Mouse (Mus musculus) adrenal gland, adult 8-10 months (tissue): ENCODE data around the gene 4930451I11Rik. TPM values are rescaled to one million over a fixed set of nuclear protein-coding genes. Genes with fewer than 3 reads are reported as not detected.
A peak's percentile ranks its signal among the peaks of the same experiment; 100 is the strongest.

Experiments
- DNase-seq: peaks from one replicate; pipeline ENCODE4 v3.0.0; 2022
- total RNA-seq, 4 experiments: library from RNA; stranded (reverse); gene quantifications; 2 replicates each; pipeline ENCODE4 v1.2.4; 2022

The 4930451I11Rik gene
- total RNA-seq, 4 experiments from 2014 or later, result not detected

DNA sequence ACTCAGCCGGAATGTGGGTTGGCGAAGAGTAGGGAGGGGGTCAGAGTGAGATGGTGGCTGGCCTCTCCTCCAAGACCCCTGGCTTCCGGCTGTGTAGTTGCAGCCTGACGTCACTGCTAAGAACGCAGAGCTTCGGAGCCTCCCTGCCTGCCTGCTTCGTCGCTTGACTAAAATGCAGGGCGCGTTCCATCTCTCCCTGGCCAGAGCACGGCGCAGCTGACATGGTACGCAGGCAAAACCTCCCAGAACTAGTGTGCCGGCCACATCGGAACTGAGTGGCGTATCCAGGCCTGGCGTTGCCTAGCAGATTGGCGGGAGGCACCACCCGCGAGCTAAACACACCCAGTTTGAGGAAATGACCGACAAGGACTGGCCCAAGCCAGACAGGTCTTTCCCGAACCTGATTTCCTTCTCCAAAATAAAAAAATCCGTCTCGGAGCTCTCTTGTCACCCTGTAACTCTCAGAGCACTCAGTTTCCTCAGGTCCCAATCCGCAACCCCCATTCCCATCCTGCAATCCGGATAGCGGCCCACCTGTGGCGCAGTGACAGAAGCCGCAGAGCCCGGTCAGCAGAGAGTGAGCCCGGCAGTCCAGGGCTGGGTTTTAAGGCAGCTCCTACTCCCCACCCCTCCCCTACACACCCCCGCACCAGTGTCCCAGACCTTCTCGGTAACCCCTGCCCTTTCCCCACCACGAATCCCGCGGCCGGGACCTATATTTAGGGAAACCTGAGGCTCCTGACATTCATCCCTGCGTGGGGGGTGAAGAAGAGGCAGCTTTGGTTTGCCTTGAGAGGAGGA lies 31.8 kb downstream of the 4930451I11Rik start:
- DNase-seq, result no peak

DNA sequence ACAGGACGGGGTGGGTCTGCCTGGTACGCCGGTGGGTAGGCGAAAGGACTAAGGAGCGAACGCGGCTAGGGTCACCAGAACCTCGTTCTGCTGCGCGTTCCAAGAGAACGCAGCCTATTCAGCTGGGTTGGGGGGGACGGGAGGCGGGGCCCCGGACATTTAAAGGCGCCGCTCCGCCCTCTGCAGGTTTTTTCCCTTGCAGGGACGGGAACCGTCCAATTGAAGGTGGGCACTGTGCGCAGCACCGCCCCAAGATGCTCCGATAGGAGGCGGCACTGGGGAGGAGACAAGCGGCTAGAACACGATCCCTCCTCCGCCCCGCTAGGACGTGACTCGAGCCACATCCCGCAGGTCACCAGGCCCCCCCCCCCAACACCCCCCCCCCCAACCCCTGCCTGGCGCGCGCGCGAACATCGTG lies 32.4 kb downstream of the 4930451I11Rik start:
- DNase-seq, result peak; percentile 99

DNA sequence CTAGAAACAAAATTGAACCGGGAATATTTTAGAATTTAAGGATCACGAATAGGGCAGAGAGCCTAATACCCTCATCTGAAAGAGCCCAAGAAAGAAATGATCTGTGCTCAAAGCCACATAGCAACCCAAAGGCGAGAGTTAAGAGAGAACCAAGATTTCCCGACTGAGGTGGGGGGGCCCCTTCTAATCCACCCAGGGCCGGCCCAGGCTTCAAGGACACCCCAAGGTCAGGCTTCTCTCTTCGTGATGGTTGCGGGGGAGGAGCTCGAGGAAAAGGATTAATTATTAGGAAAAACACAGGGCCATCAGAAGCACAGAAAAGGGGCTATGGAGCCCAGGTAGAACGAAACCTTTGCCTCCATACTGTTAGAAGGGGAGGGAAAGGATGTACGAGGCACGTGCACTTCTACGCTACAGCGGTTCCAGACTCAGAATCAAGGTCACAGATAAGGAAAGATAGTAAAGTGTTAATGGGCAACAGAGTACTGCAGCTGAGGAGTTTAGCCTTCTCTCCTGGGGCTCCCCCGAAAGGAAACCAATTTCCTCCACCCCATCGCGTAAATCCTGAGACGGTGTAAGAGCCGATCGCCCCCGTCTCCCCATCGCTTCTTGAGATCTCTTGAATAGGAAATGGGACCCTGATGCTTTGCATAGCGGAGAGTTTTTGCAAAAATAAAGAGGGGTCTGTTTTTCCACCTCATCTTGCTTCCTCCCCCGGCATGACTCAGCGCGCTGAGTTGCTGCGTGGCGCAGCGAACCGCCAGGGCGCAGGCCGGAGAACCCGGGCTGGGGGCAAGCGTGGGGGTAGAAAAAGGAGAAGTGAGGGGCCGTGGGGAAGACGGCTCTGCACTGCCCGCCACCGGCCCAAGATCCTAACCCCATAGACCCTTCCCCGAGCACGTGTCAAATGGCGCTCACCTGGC lies 33.1 kb downstream of the 4930451I11Rik start:
- DNase-seq, result no peak

DNA sequence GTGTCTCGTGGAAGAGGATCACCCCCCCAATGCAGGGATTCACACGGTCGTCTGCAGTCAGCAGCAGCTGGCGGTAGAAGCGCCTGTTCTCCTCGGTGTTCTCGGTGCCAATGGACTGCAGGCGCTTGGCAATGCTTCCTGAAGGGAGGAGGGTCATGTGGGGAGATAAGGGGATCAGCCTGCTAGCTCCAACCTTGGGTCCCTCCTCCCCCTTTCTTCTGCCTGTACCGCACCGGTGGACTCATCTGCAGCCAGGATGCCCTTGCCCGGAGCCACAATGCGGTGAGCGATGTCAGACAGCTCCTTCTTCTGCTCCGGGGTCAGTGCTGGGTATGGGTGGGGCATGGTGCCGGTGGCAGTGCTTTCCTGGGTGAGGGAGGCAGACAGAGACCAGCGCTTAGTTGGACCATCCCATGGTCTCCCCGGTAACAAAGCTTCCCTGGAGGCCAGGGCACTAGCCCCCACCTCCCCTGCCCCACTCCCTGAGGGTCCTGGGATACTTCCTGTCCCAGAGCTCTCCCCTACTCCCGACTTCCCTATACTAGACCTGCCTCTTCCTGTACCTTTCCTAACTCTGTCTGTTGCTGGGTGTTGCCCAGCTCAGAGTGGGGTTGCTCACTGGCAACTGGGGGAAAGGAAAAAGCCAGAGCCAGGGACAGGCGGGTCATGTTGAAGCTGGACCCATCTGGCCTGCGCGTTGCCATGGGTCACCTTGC lies 33.9 kb downstream of the 4930451I11Rik start, which contains the start of gene Fam57b:
Fam57b (plus strand) TSS at position 258 of the 716 bp plus-strand sequence.
- DNase-seq, result no peak

DNA sequence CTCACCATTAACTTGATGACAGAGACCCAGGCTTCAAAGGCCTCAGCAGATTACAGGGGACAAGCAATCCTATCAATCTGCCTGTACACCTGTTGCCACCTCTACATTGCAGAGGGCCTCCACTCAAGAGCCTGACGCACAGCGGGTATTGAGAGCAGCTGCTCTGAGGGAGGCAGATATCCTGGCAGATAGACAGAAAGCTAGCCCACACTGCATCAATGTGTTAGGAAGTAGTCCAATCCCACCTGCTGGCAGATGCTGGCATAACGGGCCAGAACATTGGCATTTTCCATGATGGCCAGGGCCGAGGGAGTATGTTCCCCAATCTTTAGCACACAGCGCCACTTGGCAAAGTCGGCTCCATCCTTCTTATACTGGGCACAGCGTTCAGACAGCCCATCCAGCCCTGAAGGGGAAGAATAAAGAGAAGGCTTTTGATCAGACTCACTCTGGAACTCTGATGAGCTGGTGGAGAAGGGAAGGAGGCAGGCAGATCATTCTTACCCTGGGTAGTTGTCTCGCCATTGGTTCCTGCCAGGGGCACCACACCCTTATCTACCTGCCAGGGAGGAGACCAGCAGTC lies 35.0 kb downstream of the 4930451I11Rik start:
- DNase-seq, result no peak

DNA sequence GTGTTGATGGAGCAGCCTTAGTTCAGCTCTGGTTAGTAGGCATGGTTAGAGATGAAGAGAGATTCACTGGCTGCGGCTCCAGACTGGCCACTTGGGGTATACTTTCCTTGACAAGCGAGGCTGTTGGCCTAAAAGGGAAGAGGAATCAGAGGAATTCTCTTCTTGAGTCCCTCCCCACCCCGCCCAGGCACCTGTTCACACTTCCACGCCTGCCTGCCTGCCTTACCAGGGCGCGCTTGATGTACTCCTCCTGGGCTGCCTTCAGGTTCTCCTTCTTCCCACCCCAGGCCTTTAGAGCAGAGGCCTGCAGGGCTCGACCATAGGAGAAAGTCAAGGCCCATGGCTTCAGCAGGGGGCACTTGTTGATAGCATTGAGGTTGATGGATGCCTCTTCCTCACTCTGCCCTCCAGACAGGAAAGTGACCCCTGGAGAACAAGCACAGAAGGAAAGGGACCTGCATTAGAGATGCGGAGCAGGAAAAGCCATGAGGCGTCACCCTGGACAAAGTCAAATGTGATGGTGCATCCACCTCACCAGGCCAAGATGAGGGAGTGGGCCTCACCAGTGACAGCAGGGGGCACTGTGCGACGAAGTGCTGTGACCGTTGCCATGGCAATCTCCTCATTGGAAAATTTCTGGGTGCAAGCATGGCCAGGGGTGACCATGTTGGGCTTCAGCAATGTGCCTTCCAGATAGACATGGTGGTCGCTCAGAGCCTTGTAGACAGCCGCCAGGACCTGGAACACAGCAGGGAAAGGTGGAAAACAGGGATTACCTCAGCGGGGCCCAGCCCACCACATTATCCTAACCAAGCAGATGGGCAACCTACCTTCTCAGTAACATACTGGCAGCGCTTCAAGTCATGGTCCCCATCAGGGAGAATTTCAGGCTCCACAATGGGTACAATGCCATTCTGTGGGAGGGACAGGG lies 35.8 kb downstream of the 4930451I11Rik start:
- no peak for DNase-seq

DNA sequence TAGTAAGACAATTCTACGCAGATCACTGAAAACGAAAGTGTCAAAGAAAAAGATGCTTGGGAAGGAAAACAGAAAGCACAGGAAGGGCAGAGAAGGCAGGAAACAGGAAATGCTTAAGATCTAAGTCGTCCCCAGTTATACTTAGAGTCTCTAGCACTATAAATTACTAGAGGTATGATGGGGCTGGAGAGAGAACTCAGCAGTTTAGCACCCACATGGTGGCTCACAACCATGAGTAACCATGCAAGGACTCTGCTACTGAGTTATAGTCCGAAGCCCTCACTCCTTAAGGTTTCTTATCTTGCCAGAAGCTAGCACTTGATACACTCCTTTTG lies 37.2 kb downstream of the 4930451I11Rik start:
- no peak for DNase-seq

DNA sequence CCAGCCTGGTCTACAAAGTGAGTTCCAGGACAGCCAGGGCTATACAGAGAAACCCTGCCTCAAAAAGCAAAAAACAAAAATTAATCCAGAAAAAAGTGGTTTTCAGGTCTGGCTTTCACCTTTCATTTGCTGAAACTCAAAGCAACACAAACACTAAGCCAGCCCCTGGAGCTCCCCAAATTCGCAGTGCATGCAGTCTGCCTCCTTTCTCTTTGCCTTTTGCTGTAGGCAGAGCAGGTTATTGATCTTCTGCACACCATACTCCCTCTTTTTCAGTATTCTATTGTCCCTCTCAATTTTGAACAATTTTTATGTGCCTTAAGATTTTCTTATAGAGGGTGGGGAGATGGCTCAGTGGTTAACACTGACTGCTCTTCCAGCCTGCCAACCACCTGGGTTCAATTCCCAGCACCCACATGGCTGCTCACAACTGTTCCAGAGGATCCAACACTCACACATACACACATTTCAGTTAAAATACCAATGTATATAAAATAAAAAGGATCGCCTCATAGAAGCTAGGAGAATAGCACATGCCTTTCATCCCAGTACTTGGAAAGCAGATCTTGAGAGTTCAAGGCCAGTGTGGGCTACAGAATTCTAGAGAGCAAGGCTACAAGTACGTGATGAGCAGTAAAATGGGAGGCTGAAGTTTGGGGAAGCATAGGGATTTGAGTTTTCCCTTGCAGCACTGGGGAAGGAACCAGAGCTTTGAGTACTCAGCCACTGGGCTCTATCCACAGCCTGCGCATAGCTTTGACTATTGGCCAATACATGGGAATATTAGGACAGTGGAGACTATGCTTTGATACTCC lies 37.8 kb downstream of the 4930451I11Rik start:
- DNase-seq, result no peak

DNA sequence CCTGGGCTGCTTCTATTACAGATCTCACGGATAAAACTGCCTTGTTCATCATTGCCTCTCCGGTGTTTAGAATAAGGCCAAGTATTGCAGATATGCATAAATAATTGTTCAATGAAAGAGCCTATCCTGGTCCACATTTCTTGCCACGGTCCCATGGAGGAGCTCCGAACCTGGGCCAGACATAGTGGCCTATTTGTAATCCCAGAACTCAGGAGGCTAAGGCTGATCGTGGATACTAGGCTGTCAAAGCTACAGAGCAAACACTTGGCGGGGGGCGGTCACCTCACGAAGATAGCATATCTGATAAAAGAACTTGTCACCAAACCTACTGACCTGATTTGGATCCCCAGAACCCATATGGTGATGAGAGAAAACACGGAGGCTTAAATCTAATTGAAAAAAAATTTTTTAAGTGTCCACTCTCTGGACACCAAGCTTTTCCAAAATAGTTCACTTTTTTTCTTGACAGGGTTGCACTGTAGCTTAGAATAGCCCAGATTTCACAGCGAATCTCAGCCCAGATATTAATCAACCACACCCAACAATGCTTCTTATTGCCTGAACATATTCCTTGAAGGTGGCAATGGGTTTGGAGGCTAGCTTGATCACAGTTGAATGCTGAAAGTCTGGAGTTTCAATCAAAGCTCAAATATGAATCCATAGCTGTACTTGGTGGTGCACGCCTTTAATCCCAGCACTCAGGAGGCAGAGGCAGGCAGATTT lies 38.6 kb downstream of the 4930451I11Rik start:
- no peak for DNase-seq

DNA sequence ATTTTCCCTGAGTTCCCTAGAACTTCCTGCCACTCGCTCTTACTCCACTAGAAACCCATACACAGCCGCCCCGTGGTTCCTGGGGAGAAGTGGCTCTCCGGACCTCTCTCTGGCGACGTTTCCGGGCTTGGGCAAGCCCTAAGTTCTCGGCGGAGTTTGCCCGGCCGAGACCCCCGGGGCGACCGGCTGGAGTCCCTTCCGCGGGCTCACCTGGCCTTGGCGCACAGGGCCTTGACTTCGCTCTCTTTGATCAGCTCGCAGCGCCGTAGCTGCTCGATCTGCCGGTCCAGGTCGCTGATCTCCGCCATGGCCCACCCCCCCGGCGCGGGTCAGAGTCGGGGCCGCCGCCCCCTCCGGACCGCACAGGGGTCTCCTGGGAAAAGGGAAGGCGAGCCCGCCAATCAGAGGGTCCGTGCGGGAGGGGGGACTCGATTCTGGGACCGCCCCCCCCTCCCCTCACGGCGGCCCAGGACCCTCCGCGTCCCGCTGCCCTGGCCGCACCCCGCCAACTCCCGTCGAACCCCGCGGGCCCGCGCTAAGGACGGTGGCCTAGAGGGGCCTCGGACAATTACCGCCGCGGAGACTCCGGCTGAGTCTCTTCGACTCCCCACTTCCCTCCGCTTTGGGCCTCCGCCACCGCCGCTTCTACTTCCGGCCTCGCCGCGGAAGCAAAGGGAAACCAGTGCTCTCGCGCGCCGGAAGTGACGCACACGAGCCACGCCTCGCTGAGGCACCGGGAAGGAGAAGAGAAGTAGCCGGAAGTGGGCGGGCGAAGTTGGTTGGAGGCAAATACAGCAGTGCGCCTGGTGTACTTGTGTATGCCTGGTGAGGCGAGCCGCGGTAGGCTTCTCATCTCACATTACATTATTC lies 39.4 kb downstream of the 4930451I11Rik start, which contains the start of gene Ppp4c:
Ppp4c (minus strand) TSS at position 646 of the 870 bp plus-strand sequence.
- peak; percentile 95 for DNase-seq

DNA sequence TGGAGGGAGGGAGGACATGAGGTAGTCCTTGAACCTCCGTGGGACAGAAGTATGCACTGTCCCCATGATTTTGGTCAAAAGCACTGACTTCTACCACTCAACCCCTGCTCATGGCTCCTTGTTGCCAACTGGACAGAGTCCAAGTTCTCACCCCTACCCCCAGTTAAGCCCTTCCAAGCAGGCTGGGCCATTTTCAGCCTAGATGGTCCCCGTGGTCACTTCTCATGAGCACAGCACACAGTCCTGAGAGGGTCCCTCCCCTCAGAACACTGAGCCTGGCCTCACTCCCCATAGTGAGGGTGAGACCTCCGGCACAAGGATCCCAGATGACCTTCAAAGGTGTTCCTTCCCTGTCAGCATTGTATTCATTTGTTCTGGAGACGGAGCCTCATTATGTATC lies 42.3 kb downstream of the 4930451I11Rik start:
- DNase-seq, result no peak

DNA sequence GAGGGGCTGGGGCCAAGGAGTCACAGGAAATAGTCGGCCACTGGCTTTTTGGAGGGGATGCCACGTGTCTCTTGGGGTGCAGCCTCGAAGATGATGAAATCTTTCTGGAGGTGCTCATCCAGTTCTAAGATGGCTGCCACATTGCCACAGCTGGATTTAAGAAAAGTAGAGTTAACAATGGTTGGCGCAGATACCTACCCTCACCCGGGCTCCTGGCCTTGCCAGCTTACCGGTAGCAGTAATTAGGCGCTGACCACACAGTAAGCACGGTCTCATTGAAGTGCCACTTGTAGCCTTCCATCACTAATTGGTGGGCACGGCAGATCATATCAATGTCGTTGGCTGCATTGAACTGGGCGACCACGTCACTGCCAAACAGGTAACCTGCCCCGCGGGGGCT lies 45.3 kb downstream of the 4930451I11Rik start:
- no peak for DNase-seq

DNA sequence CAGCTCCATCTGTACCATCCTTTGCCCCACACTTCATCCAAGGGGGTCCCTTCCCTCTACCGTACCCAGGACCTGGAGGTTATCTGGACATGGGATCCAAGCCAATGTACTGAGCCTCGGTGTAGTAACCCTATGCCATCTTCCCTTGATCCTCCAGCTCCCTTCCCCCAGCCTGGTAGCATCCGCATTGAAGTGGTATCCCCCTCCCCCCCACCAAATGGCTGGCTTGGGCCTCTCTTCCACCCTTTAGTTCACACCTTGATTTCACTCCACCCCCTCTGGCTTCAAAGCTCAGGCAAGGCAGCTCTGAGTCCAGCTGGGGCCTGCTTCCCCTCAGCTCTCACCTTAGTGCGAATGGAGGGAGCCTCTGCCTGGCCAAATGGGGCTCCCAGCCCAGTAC lies 46.4 kb downstream of the 4930451I11Rik start:
- no peak for DNase-seq

DNA sequence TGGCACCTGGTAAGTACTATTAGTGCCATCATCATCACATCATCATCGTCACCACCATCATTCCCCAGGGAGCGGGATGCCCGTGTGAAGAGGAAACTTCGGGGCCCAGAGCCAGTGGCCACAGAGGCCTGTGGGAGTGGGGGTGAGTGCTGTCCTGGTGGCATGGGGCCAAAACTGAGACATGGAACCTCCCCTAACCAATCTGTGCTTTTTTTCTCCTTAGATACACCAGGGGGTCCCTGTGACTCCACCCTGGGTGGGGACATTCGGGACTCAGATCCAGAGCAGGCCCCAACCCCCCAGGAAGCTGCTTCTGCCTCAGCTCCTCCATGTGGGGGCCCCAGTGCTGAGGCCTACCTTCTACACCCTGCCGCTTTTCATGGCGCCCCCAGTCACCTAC lies 47.0 kb downstream of the 4930451I11Rik start:
- DNase-seq, result no peak

DNA sequence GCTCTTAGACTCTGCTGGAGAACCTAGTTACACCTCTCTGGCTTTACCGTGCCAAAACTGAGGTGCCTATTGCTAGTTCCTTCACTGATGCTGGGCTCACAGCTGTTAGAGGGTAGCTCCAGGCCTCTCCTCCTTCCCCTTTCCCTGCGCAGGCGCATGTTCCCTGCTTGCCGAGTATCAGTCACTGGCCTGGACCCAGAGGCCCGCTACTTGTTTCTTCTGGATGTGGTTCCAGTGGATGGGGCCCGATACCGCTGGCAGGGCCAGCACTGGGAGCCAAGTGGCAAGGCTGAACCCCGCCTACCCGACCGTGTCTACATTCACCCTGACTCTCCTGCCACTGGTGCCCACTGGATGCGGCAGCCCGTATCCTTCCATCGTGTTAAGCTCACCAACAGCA lies 48.7 kb downstream of the 4930451I11Rik start:
- DNase-seq, result no peak

DNA sequence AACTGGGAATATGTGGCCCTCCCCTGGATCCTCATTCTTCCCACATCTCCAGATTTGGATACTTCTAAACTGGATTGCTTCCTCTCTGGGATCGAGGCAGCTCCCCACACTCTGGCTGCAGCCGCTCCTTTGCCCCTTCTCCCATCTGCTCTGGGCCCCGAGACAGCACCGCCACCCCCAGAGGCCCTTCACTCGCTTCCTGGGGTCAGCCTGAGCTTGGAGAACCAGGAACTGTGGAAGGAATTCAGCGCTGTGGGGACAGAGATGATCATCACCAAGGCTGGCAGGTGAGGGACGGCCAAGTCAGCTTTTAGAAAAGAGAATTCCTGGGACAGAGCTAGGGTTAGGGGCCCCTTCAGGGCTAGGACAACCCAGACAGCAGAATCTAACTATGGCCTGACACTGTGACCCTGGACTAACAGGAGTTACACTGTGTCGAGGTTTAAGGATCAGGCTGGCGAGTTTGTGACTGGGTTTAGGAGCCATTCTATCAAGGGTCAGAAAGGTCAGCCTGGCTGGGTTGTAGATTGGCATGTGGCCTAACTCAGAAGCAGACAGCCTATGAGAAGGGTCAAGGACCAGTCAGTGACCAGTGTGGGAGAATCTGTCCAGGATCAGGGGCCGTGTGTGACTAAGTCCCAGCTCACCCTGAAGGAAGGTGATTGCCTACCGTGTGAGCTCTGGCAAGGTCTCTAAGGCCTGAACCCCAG lies 49.6 kb downstream of the 4930451I11Rik start:
- no peak for DNase-seq

DNA sequence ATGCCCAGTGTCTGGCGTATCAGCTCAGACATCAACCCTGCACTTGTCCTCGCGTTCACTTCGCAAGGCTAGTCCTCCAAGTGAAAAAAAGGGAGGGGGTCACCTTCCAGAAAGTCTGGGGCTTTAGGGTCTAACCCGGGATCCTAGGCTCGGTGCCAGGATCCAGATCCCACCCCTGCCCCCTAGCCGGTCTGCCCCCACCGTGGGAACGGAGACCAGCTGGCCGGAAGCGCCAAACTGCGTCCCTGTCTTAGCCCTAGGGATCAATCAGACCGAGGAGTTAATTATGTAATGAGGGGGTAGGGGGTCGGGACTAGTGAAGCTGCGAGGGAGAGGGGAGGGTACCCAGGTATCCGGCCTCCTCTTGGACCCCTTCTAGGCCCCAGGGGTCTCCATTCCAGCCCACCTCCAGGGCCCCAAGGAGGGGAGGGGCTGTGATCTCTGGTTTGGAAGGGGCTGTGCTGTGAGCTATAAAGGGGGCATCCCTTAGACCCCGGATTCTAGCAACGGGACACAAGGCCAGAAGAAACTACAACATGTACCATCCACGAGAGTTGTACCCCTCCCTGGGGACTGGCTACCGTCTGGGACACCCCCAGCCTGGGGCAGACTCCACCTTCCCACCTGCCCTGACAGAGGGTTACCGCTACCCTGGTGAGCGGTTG lies 50.3 kb downstream of the 4930451I11Rik start, which contains the start of gene Tbx6:
Tbx6 (plus strand) TSS at position 513 of the 665 bp plus-strand sequence.
- DNase-seq, result no peak
